Mouse (Mus musculus) embryonic stem cell, embryonic (primary cell): ENCODE measurements around the gene Mical3.

ENCODE experiments used
- CTCF ChIA-PET, 4 experiments: fragments of 300-600 bp in 2 of 4; fragments of 350-600 bp in 2 of 4; sonication (Branson Sonifier 250); formaldehyde crosslinking; loops; one replicate each; lab custom pipeline; 2022; ENCODE audit warnings: inconsistent platforms in 2 of 4; lab: Charles Lee
- POLR2A ChIA-PET, 4 experiments: fragments of 300-600 bp in 2 of 4; fragments of 350-600 bp in 2 of 4; sonication (Branson Sonifier 250); formaldehyde crosslinking; loops; one replicate each; lab custom pipeline; 2022; ENCODE audit warnings: antibody characterized with exemption in 4 of 4, inconsistent platforms in 1 of 4; lab: Charles Lee

Mical3 gene

DNA sequence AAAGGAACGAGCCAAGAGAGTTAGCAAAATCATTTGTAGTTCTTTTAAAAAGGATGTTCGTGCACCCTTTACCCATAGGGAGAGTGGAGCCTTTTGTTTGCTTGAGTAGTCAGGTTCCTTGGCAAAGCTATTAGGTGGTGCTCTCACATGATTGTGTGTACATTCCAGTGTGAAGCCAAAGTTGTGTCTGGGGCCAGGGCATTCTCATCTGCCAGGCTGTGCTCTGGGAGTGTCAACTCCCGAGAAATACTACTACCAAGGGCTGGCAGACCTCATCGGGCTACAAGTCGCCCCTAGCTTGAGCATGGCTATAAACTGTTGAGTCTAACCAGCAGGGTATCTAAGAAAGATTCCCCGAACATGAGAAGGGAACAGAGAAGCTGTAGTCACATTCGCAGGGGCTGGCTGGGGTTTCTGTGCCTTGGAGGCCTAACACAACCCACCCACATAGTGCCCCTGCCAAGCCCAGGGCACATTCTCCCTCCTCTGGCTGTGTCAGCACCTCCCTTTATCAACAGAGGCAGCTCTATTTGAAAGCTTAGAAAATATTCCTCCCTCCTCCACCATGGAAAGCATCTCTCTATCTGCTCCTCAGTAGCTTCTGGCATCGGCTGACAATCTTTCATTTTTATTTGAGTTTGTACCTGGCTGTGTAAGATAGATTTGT lies 130.8 kb downstream of the Mical3 start:
- CTCF ChIA-PET = interaction anchor here in 2 of 4 experiments (0.6 kb wide), 2 partner anchors 153 to 239 kb away, joined by 3 read pairs; no protein-coding TSS in a partner anchor
- POLR2A ChIA-PET = interaction anchor here in 3 of 4 experiments (0.6 to 3.0 kb wide), 13 partner anchors 10 to 1341 kb away, joined by 3 to 22 read pairs (median 4); partner anchors contain the start of gene Phc1 (in 1 of the 3)

DNA sequence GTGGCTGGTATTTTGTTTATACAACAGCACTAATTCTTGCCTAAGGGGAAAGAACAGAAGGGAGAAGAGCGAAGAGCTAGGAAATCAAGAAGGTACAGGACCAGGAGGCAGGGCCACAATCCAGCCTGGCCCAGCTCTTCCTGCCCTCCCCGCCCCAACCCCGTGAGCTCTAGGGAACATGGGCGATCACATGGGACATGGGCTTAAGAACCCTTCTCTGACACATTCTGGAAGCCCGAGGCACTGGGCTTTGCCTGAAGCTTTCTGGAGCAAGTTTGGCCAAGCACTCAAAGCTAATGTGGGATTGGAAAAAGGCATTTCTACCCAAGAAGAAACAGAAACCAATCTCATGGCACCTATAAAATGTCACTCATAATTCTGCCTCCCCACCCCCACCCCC lies 131.7 kb downstream of the Mical3 start:
- ChIA-PET CTCF (interaction anchor here in 2 of 4 experiments (0.6 to 1.0 kb wide), 3 partner anchors 22 to 240 kb away, joined by 3 to 5 read pairs (median 3); no protein-coding TSS in a partner anchor), POLR2A (interaction anchor here in 3 of 4 experiments (0.5 to 3.0 kb wide), 9 partner anchors 10 to 184 kb away, joined by 3 to 22 read pairs (median 3); partner anchors contain the start of gene Pex26 (in 1 of the 3))

DNA sequence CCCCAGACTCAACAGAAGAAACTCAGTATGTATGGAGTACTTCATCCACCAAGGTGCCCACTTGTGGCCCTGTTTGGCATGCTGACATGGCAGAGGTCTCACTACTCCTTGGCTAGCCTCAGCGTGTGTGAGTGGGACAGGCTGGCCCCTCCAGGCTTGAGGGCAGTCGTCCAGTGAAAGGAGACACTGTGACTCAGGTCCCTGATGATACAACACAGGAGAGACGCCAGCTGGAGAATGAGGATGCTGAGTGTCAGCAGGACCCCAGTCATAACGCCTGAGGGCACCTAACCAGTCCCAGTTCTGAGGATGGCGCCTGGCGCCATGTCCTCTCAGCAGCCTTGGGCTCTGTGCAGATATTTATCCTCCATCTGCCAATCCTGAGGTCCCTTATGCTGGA lies 134.2 kb downstream of the Mical3 start:
- ChIA-PET POLR2A (no interaction called here), CTCF (no interaction called here)

DNA sequence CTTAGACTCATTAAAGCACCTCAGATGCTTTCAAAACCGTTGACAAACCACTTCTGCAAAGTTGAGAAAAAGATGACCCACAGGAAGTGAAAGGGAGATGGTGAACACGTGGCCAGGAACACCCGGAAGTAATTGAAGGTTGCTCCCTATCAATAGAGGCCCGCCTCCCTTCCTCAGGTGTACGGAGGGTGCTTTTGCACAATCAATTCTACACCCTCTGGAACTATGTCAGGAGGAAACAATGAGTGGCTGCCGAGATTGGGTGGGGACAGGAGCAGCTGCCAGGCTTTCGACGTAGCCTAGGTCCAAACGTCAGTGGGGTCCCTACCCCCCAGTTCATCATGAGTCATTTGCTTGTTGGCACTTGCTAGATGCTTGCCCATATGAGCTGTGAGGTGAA lies 135.3 kb downstream of the Mical3 start:
- CTCF ChIA-PET = no interaction called here
- POLR2A ChIA-PET = interaction anchor here in 2 of 4 experiments (0.6 to 1.3 kb wide), 3 partner anchors 8 to 533 kb away, joined by 3 to 7 read pairs (median 4); no protein-coding TSS in a partner anchor

DNA sequence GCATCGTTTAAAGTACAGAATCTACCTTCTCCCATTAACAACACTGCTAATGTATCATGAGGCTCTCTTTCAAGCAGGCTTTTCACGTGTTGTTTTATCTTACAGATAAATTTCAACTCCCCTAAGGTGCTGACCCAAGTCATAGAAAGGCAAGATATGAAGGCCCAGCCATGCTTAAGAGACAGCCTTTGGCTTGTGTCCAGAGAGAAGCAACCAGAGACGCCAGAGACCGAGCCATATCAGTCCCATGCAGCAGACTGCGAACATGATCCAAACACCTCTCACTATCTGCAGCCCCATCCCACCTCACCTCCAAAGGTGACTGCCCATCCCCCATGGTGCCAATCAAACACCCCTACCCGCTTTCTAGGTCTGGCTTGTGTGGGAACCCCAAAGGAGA lies 138.9 kb downstream of the Mical3 start:
- ChIA-PET CTCF (interaction anchor here in 1 of 4 experiments (0.8 kb wide), 1 partner anchor 94 kb away, joined by 3 read pairs; no protein-coding TSS in a partner anchor), POLR2A (no interaction called here)

DNA sequence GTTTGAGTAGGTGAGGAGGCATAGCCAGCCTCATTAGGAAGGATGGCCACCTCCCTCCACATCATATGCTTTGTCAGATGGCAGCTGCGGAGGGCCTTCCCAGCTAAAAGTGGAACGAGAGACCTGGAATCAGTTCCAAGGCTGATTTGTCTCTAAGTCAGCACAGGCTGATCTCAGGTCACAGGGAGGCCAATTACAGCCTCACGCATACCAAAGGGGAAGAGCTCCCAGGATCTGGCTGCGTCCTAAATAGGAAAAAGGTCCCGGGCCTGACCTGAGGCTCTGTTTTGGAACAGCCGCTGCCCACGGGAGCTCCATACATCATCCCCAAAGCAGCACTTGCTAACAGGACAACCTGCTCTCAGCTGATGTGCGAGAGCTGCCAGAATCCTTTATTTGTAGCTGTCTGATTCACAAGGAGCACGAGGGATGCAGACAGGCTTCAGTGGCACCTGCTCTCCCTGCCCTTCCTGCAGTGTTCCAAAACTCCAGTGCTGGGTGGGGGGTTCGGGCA lies 143.2 kb downstream of the Mical3 start:
- POLR2A ChIA-PET = interaction anchor here in 3 of 4 experiments (1.0 to 6.6 kb wide), 9 partner anchors 10 to 180 kb away, joined by 3 to 51 read pairs (median 4); partner anchors contain the start of gene Bcl2l13 (in 1 of the 3)
- CTCF ChIA-PET = interaction anchor here in 2 of 4 experiments (1.4 to 2.2 kb wide), 3 partner anchors 11 to 84 kb away, joined by 4 to 5 read pairs (median 4); no protein-coding TSS in a partner anchor

DNA sequence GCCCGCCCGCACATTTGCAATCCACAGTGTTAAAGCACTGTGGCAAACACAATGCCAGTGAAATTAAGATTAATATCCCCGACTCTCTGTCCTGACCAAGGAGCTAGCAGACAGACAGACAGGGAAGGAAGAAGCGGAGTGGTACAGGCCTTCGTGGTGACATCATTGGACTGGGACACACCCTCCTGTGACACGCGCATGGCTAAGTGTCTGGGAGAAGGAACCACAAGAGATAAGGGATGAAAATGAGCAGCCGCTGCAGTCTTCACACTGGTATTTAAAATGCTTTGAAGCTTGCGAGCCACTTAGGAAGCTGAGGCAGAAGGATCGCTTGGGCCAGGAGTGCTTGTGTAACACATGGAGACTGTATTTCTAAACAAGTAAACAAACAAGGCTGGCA lies 143.6 kb downstream of the Mical3 start:
- CTCF ChIA-PET = interaction anchor here in 2 of 4 experiments (1.1 to 2.2 kb wide), 5 partner anchors 9 to 143 kb away, joined by 4 to 8 read pairs (median 5); no protein-coding TSS in a partner anchor
- POLR2A ChIA-PET = interaction anchor here in 3 of 4 experiments (0.7 to 6.6 kb wide), 12 partner anchors 9 to 181 kb away, joined by 3 to 51 read pairs (median 4); partner anchors contain the start of gene Bcl2l13 (in 1 of the 3)

DNA sequence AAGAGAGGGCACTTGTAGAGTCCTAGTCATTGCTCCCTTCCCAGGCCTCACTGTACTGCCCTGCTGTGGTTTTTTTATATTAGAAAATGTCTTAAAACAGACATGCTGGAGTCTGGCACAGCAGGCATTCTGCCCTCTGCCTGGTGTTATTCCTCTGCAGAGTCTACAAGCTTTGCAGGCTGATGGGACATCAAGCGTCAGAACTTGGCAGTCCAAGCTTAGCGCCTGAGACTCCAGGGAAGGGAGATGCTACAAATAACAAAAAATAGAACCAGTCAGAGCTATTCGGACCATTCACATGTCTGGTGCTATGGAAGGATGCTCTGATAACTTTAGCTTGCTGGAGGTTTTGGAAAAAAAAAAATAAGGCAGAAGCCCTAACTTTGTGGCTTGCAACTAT lies 144.6 kb downstream of the Mical3 start:
- CTCF ChIA-PET = interaction anchor here (0.6 to 1.7 kb wide), 5 partner anchors 8 to 144 kb away, joined by 4 to 8 read pairs (median 6); no protein-coding TSS in a partner anchor
- POLR2A ChIA-PET = interaction anchor here in 3 of 4 experiments (0.7 to 6.6 kb wide), 7 partner anchors 8 to 124 kb away, joined by 3 to 51 read pairs (median 3); no protein-coding TSS in a partner anchor

DNA sequence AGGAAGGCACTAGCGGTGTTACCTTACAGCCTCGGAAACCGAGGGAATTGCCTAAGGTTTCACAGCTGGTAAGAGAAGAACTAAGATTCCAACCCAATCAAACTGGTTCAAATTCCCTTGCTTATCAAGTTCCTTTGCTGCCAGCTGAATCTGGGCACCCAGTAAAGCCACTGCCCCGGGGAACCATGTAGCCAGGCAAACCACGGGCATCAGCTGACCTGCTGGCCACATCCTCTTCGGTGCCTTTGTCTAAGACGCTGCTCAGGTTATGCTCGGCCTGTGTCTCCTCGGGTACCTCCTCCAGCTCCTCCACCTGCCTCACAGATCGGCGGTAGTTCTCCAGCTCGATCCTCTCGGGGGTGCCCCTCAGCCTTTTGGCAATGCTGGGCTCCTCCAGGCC lies 148.5 kb downstream of the Mical3 start:
- CTCF ChIA-PET = interaction anchor here in 2 of 4 experiments (0.8 to 1.4 kb wide), 7 partner anchors 20 to 190 kb away, joined by 3 to 5 read pairs (median 3); partner anchors contain the start of gene Mical3 (in 1 of the 2)
- POLR2A ChIA-PET = interaction anchor here in 2 of 4 experiments (0.6 to 1.1 kb wide), 2 partner anchors 134 to 160 kb away, joined by 3 read pairs; partner anchors contain the start of gene Atp6v1e1 (in 1 of the 2)

DNA sequence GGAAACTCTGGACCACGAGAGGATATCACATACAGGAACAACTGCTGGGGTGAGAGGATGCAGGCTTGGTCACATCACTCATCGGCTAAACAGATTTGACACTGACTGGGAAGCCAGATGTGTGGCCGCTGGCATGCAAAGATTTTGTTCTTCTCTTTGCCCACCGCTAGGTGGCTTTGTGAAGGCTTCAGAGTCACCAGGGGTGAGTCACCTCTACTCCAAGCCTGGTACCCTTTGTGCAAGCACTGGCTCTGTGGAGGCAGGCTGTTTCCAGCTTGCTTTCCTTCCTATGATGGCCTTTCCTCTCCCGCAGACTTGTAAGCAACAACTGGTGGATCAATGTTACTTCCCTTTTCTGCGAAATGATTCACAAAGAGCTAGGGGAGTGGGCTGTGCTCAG lies 149.3 kb downstream of the Mical3 start:
- ChIA-PET POLR2A (interaction anchor here in 2 of 4 experiments (0.6 to 1.1 kb wide), 3 partner anchors 135 to 376 kb away, joined by 3 read pairs; partner anchors contain the start of gene Atp6v1e1 (in 1 of the 2)), CTCF (interaction anchor here in 2 of 4 experiments (0.5 to 1.4 kb wide), 8 partner anchors 8 to 186 kb away, joined by 3 to 5 read pairs (median 3); partner anchors contain the start of gene Mical3 (in 1 of the 2))

DNA sequence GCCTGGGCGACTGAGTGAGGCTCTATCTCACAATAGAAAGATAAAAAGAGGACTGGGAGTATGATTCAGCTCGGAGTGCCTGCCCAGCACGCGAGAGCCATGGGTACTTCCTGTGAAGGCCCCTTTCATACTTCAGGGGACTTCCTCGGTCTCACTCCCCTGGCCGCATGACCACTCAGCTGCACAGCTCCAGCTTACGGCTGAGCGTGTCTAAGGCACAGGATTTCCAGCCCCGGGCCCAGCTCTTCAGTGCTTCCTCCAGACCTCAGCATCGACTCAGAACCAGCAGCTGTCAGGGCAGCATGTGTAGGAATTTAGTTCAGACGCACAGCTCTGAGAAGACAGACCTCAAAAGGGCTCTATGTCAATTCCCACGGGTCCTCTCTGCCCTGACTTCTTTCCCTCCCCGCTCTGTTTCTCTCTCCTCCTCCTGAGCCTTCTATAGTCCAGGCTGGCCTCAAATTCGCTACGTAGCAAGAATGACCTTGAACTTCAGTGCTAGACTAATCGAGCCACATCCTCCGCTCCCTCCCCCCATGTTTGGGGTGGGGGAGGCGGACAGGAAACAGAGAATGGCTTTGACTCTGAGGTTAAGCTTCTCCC lies 152.7 kb downstream of the Mical3 start:
- POLR2A ChIA-PET = interaction anchor here in 3 of 4 experiments (0.6 to 3.5 kb wide), 21 partner anchors 9 to 602 kb away, joined by 3 to 13 read pairs (median 3); partner anchors contain the start of gene Pex26 (in 1 of the 3)
- CTCF ChIA-PET = interaction anchor here in 3 of 4 experiments (0.5 to 3.7 kb wide), 23 partner anchors 8 to 275 kb away, joined by 3 to 16 read pairs (median 4); partner anchors contain the start of gene Mical3 (in 2 of the 3)

DNA sequence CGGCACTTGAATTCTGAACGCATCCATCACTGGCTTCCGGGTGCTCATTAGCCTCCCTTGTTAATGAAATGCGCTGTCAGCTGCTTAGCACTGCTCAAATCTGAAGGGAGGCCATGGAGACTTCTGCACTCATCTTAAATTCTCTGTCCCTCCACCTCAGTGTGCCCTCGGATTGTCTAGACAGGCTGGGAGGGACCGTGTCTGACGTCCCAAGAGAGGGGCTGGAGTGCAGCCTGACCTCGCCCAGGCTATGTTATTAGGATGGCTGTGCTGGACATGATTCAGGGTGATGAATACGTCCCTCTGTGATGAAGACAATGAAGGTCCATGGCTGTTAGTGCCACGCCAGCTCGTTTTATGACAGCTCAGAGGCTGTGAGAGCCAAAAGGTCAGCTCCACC lies 153.8 kb downstream of the Mical3 start:
- CTCF ChIA-PET = interaction anchor here (0.6 to 3.7 kb wide), 24 partner anchors 8 to 556 kb away, joined by 3 to 16 read pairs (median 4); partner anchors contain the start of genes Mical3 (in 2 of the 4) and Pex26 (in 1 of the 4)
- POLR2A ChIA-PET = interaction anchor here in 3 of 4 experiments (0.6 to 3.5 kb wide), 25 partner anchors 10 to 256 kb away, joined by 3 to 13 read pairs (median 4); partner anchors contain the start of genes Pex26 (in 2 of the 3) and Mical3 (in 1 of the 3)

DNA sequence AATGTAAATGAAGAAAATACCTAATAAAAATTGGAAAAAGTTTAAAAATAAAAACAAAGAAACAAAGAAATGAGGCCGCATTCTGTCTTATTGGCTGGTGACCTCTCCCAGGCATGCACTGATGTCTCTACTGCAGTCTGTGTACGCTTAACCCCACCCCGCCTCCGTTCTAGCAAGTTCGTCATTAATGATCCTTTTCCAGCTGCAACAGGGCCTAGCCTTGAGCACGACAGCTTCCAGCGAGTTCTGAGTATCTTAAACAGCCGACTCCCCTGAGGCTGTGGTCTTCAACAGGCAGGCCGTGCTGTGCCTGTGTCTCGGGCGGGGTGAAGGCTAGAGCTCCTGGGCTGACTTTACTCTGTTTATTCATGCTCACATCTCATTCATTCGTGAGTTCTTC lies 154.7 kb downstream of the Mical3 start:
- POLR2A ChIA-PET = interaction anchor here in 3 of 4 experiments (0.6 to 3.5 kb wide), 14 partner anchors 10 to 352 kb away, joined by 3 to 13 read pairs (median 4); partner anchors contain the start of genes Mical3 (in 1 of the 3) and Pex26 (in 1 of the 3)
- CTCF ChIA-PET = interaction anchor here in 3 of 4 experiments (0.6 to 3.7 kb wide), 6 partner anchors 9 to 448 kb away, joined by 3 to 16 read pairs (median 3); partner anchors contain the start of gene Mical3 (in 1 of the 3)

DNA sequence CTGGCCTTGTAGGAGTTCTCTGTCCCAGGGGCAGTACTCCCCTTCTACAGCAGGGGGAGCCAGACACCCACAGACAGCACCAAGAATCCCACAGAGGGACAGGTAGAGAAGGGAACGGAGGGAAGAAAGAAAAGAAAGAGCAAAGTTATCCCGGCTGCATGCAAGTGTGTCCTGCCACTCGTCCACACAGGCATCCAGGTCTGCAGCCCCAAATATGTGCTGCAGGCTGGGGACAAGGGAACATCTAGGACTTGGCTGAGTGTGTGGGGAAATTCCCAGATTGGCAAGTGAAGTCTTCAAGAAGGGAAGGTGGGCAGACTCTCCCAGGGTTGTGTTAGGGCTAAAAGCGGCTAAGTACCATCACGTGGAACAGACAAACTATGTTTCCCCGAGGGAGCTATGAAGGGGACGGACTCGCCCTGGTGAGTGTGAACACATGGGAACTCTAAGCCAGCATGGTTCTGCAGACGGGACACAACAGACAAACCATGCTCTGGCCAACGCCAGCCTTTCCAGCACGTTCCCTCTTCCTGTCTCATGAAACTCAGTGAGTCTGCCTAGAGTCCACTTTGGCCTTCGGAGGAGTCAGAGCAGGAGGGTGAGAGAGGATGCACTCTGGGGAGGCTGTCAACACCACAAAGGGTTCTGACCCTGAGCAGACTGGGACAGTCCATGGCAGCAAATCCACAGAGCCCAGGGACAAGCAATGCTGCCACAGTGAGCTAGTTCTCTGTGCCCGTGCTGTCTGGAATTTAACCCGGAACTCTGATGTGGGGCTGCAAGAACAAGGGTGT lies 158.8 kb downstream of the Mical3 start:
- POLR2A ChIA-PET = interaction anchor here in 1 of 4 experiments (0.6 to 1.3 kb wide), 3 partner anchors 57 to 149 kb away, joined by 3 to 5 read pairs (median 3); no protein-coding TSS in a partner anchor
- CTCF ChIA-PET = interaction anchor here in 2 of 4 experiments (0.9 to 1.7 kb wide), 5 partner anchors 12 to 159 kb away, joined by 3 to 5 read pairs (median 3); partner anchors contain the start of gene Mical3 (in 1 of the 2)

DNA sequence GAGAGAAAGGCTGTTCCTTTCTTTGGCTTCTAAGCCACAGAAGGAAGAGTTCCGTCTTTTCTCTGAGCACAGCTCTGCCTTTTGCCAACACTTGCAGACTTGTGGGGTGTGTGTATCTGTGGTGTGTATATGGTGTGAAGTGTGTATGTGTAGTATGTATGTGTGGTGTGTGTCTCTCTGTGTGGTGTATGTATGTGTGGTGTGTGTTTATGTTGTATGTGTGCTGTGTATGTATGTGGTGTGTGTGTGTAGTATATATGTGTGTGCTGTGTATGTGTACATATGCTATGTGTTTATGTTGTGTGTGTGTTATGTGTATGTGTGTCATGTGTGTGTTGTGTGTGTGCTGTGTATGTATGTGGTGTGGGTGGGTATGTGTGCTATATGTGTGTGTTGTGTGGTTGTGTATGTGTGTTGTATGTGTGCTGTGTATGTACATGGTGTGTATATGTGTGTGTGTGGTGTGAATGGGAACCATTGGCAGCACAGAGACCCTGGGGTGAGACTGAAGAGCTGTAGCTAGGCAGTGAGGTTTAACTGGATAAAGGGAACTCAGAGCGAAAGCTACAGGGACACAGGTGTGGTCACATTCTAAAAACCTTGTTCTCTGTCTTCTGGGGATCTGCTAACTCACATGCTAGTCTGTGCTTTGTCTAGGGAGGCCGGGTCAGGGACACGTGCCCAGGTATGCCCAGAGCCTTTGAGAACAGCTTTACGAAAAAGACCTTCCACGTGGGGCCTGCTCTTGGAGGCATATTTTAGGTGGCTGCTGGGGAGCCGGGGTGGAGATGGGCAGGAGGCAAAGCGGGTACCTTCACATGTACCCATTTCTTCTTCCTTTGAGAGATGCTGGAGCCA lies 159.6 kb downstream of the Mical3 start:
- ChIA-PET CTCF (interaction anchor here in 2 of 4 experiments (0.9 to 1.7 kb wide), 8 partner anchors 11 to 159 kb away, joined by 3 to 5 read pairs (median 3); partner anchors contain the start of gene Mical3 (in 1 of the 2)), POLR2A (no interaction called here)
